Mouse (Mus musculus) limb, embryonic 10.5 days (tissue): ENCODE results near the gene Iqcf5. TPM values are rescaled to one million over a fixed set of nuclear protein-coding genes. Genes with fewer than 3 reads are reported as not detected.

Experiments used
- DNase-seq: peaks from one replicate; pipeline ENCODE4 v3.0.0-alpha.2; 2017; ENCODE audit warnings: low spot score
- H3K27ac ChIP-seq: fragments of 300-500 bp; sonication (generic); 2 replicates; pipeline ENCODE4 v1.5.1; 2016; ENCODE audit warnings: mild to moderate bottlenecking
- H3K27me3 ChIP-seq: fragments of 300-500 bp; sonication (generic); 2 replicates; pipeline ENCODE4 v1.6.1; 2016; ENCODE audit warnings: low read depth, mild to moderate bottlenecking; ENCODE audit not compliant: poor library complexity, severe bottlenecking
- H3K36me3 ChIP-seq: fragments of 300-500 bp; sonication (generic); 2 replicates; pipeline ENCODE4 v1.6.1; 2016; ENCODE audit warnings: mild to moderate bottlenecking, moderate library complexity
- H3K4me1 ChIP-seq: fragments of 300-500 bp; sonication (generic); 2 replicates; pipeline ENCODE4 v1.6.1; 2016
- H3K4me3 ChIP-seq: fragments of 300-500 bp; sonication (generic); 2 replicates; pipeline ENCODE4 v1.5.1; 2016; ENCODE audit warnings: mild to moderate bottlenecking, moderate library complexity
- H3K9me3 ChIP-seq: fragments of 300-500 bp; sonication (generic); replicated peaks from 2 replicates; pipeline ENCODE4 v1.6.1; 2016; ENCODE audit warnings: mild to moderate bottlenecking
- WGBS: fragments of 180-500 bp; shearing (Covaris S2); methylation state at CpG from one replicate; pipeline ENCODE4 v1.1.7; 2016; 5-methylcytosine and 5-hydroxymethylcytosine counted together
- polyA plus RNA-seq: library from polyadenylated mRNA; unstranded; fragments of >200 nt; fragmentation: Nextera tagmentation; extraction: Ambion mirVana; gene quantifications from 2 replicates; pipeline ENCODE4 v1.2.1, GENCODE M21; 2016

Gene Iqcf5
- not detected in 2 replicates for polyA plus RNA-seq

DNA sequence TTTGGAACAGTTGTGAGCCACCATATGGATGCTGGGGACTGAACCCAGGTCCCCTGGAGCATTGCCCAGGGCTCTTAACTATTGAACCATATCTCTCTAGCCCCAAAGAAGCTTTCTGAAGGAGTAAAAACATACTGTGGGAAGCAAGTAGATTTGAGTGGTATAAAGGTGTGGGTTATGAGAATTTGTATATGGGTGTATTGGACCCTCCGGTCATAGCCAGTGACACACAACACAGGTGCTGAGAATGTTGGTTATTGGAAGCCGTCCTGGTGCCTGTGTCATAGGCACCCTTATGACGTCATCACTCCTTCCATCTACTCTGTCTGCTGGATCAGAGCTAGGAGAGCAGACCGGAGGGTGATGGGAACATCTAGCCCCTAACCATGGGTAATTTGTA lies at the start of gene Iqcf5:
Gene Iqcf5 (plus strand): TSS at position 301 of the 400 bp plus-strand sequence.
- H3K4me1 ChIP-seq = no peaks in the 10 kb centered on the region; the same call in 1 of the 2 replicates
- 91% methylated on average over 4 of the region's 4 CpGs for WGBS
- no peak within 1 kb of the TSS for H3K27ac ChIP-seq
- no peaks in the 10 kb centered on the region for H3K27me3 ChIP-seq
- H3K4me3 ChIP-seq = no peak within 1 kb of the TSS
- no peaks in the 10 kb centered on the region for H3K9me3 ChIP-seq
- DNase-seq = no peak
- no peaks in the 10 kb centered on the region for H3K36me3 ChIP-seq

GRCm38 (mm10) chr9:106464751-106465541 lies 49.4 kb upstream of the Iqcf5 start:
- Histone ChIP-seq H3K4me1 (peaks cover 51% of the 10 kb centered on the region), H3K9me3 (no peaks in the 10 kb centered on the region), H3K4me3 (peak overlapping the region; percentile 68), H3K27ac (peak overlapping the region; percentile 88), H3K36me3 (peaks cover 57% of the 10 kb centered on the region), H3K27me3 (peaks cover 25% of the 10 kb centered on the region)
- peak; percentile 81 for DNase-seq
- WGBS = 1% methylated on average over 99 of the region's 99 CpGs

DNA sequence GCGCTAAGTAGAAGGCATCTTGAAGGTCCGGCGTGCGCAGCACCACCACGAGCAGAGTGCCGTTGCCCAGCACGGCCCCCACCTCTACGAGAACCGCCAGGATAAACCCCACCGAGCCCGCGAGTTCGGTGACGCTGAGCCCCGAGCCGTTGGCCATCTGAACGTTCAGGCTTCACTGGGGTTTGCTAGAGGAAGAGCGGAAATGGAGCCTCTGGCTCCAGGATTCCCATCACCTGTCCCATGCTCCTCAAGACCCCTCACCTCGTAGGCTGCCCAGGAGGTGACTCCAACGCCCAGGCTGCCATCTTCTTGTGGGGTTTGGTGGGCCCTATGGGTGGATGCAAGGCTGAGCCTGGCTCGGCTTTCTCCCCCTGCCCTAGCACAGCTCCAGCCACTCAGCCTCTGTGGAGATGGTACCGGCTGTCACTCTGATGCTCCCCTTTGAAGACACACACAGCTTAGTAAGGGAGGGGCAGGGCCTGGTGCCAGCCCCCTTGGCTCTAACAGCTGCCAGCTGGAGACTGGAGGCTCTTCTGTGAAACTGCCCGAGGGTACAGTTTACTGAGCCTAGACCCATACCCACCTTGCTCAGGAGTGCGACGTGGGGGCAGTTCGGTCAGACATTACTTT lies 48.7 kb upstream of the Iqcf5 start, which contains the start of gene Gpr62:
Gene Gpr62 (minus strand): TSS at position 368 of the 630 bp plus-strand sequence.
- peak within 1 kb of the TSS; percentile 68 for H3K4me3 ChIP-seq
- peak within 1 kb of the TSS; percentile 88 for H3K27ac ChIP-seq
- no peak for DNase-seq
- peaks cover 49% of the 10 kb centered on the region for H3K36me3 ChIP-seq
- WGBS = 34% methylated on average over 26 of the region's 26 CpGs
- H3K4me1 ChIP-seq = peaks cover 43% of the 10 kb centered on the region
- H3K9me3 ChIP-seq = no peaks in the 10 kb centered on the region
- peaks cover 25% of the 10 kb centered on the region for H3K27me3 ChIP-seq

GRCm38 (mm10) chr9:106466721-106467120 lies 47.7 kb upstream of the Iqcf5 start:
- Histone ChIP-seq H3K9me3 (no peaks in the 10 kb centered on the region), H3K27ac (no peak overlapping the region), H3K27me3 (peaks cover 34% of the 10 kb centered on the region), H3K4me1 (peaks cover 42% of the 10 kb centered on the region), H3K36me3 (peaks cover 39% of the 10 kb centered on the region), H3K4me3 (no peak overlapping the region)
- DNase-seq = no peak
- WGBS = 91% methylated on average over 6 of the region's 6 CpGs

GRCm38 (mm10) chr9:106467746-106468145 lies 46.6 kb upstream of the Iqcf5 start:
- Histone ChIP-seq H3K27me3 (peaks cover 34% of the 10 kb centered on the region), H3K36me3 (peaks cover 29% of the 10 kb centered on the region), H3K9me3 (no peaks in the 10 kb centered on the region), H3K4me3 (no peak overlapping the region), H3K27ac (no peak overlapping the region), H3K4me1 (peaks cover 48% of the 10 kb centered on the region)
- DNase-seq = no peak
- 93% methylated on average over 7 of the region's 7 CpGs for WGBS

DNA sequence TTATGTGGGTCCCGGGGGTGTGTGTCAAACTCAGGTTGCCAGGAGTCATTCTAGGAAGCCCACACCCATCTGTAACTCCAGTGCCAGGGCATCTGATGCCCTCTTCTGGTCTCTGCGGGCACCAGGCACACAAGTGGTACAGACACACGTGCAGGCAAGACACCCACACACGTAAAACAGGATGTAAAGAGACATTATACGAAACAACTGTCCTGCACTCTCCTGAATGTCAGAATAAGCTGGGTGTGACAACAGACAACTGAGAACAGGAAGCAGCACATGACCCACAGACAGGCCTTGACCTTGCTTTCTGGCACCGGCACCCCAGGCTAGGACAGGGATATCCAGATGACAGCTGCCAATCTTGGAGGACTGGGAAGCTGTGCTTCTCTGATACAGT lies 45.1 kb upstream of the Iqcf5 start:
- no peak overlapping the region for H3K27ac ChIP-seq
- peaks cover 13% of the 10 kb centered on the region for H3K36me3 ChIP-seq
- no peak for DNase-seq
- peaks cover 23% of the 10 kb centered on the region; the same call in 1 of the 2 replicates for H3K27me3 ChIP-seq
- H3K9me3 ChIP-seq = no peaks in the 10 kb centered on the region
- WGBS = 74% methylated on average over 6 of the region's 6 CpGs
- H3K4me1 ChIP-seq = peaks cover 46% of the 10 kb centered on the region
- no peak overlapping the region for H3K4me3 ChIP-seq

DNA sequence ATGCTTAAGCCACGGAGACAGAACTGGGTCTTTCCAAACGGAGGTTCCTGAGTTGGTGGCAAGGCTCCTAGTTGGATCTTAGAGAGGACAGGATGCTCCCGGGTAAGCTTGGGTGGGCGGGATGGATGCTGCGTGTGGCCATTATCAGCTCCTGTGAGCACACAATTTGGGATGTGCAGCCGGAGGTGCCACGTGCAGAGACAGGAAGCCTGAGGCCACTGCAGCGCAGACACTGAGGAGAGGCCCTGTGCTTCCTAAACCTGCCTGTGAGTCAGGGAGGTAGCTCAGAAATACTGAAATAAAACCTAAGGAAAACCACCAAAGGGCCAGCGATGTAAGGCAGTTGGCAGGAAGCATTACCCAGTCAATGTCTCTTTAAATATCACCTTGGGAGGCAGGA lies 44.6 kb upstream of the Iqcf5 start:
- no peak for DNase-seq
- Histone ChIP-seq H3K27ac (no peak overlapping the region), H3K4me1 (peaks cover 46% of the 10 kb centered on the region), H3K27me3 (peaks cover 23% of the 10 kb centered on the region; the same call in 1 of the 2 replicates), H3K4me3 (no peak overlapping the region), H3K9me3 (no peaks in the 10 kb centered on the region), H3K36me3 (peaks cover 9% of the 10 kb centered on the region)
- WGBS = 72% methylated on average over 9 of the region's 9 CpGs

- WGBS = 63% methylated on average over 14 of the region's 14 CpGs
- Histone ChIP-seq H3K4me1 (peaks cover 47% of the 10 kb centered on the region), H3K27ac (no peak overlapping the region), H3K36me3 (no peaks in the 10 kb centered on the region), H3K9me3 (no peaks in the 10 kb centered on the region), H3K27me3 (0 out of 2 replicates have a peak, but pooled peaks cover 10% of the 10 kb centered on the region), H3K4me3 (peak overlapping the region; percentile 27)
- DNase-seq = no peak
Measured at GRCm38 (mm10) chr9:106470991-106471750, 43.2 kb upstream of the Iqcf5 start.

DNA sequence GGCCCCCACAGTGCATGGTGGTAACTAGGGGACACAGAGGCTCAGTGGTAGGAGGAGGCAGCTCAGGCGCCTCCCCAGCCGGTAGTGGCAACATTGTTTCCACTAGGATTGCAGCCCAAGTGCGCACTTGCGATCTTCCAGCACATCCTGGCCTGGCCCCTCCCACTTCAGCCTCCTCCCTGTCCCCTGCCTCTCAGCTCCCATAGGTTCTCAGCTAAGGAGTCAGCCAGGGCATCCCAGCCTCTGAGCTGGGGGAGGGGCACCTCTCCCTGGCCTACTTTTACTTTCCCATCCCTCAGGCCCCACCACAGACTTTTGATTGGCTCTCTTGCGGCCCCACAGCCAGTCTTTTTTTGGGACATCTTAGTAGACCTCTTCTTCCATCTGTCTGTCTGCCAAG lies 42.5 kb upstream of the Iqcf5 start:
- peak overlapping the region; percentile 27 for H3K4me3 ChIP-seq
- 0 out of 2 replicates have a peak, but pooled peaks cover 9% of the 10 kb centered on the region for H3K27me3 ChIP-seq
- 9% methylated on average over 5 of the region's 5 CpGs for WGBS
- H3K36me3 ChIP-seq = no peaks in the 10 kb centered on the region
- H3K9me3 ChIP-seq = no peaks in the 10 kb centered on the region
- peaks cover 52% of the 10 kb centered on the region for H3K4me1 ChIP-seq
- DNase-seq = no peak
- peak overlapping the region; percentile 27; the same call in 1 of the 2 replicates for H3K27ac ChIP-seq

- H3K4me3 ChIP-seq = no peak overlapping the region
- 0 out of 2 replicates have a peak overlapping the region, but pooled peaks have one; percentile 27 for H3K27ac ChIP-seq
- 0 out of 2 replicates have a peak, but pooled peaks cover 9% of the 10 kb centered on the region for H3K27me3 ChIP-seq
- peaks cover 52% of the 10 kb centered on the region for H3K4me1 ChIP-seq
- H3K36me3 ChIP-seq = no peaks in the 10 kb centered on the region
- 70% methylated on average over 4 of the region's 4 CpGs for WGBS
- no peak for DNase-seq
- no peaks in the 10 kb centered on the region for H3K9me3 ChIP-seq
Measured at GRCm38 (mm10) chr9:106472321-106472720, 42.1 kb upstream of the Iqcf5 start.

GRCm38 (mm10) chr9:106473081-106473752 lies 41.2 kb upstream of the Iqcf5 start:
- H3K4me1 ChIP-seq = peaks cover 60% of the 10 kb centered on the region
- no peaks in the 10 kb centered on the region for H3K36me3 ChIP-seq
- no peaks in the 10 kb centered on the region for H3K9me3 ChIP-seq
- no peak for DNase-seq
- H3K27me3 ChIP-seq = 0 out of 2 replicates have a peak, but pooled peaks cover 9% of the 10 kb centered on the region
- H3K4me3 ChIP-seq = no peak overlapping the region
- 0 out of 2 replicates have a peak overlapping the region, but pooled peaks have one; percentile 73 for H3K27ac ChIP-seq
- WGBS = 92% methylated on average over 16 of the region's 16 CpGs

GRCm38 (mm10) chr9:106473753-106474105 lies 40.6 kb upstream of the Iqcf5 start:
- H3K36me3 ChIP-seq = no peaks in the 10 kb centered on the region
- WGBS = 76% methylated on average over 5 of the region's 5 CpGs
- peaks cover 62% of the 10 kb centered on the region for H3K4me1 ChIP-seq
- no peak for DNase-seq
- 0 out of 2 replicates have a peak, but pooled peaks cover 9% of the 10 kb centered on the region for H3K27me3 ChIP-seq
- H3K4me3 ChIP-seq = no peak overlapping the region
- no peaks in the 10 kb centered on the region for H3K9me3 ChIP-seq
- peak overlapping the region; percentile 73; the same call in 1 of the 2 replicates for H3K27ac ChIP-seq
